Mouse (Mus musculus): ENCODE measurements at regions not wholly inside any gene's neighbourhood (a gene's known extent, or its start where the extent isn't known, plus 50 kb on each side); places are given as distances from the start of the nearest gene placed in this dataset.

GRCm38 (mm10) chr1:19290098-19290497, 81.4 kb downstream of the Tfap2b start:
- DNase-seq, result no peak

- no peak for DNase-seq
Observed at GRCm38 (mm10) chr1:19321598-19321997, 112.9 kb downstream of the Tfap2b start.

GRCm38 (mm10) chr1:19336062-19336461, 127.3 kb downstream of the Tfap2b start:
- no peak for DNase-seq

GRCm38 (mm10) chr1:19337207-19337606, 128.5 kb downstream of the Tfap2b start:
- no peak for DNase-seq

- DNase-seq, result no peak
Observed at GRCm38 (mm10) chr1:19344445-19344844, 135.7 kb downstream of the Tfap2b start.

GRCm38 (mm10) chr1:19350495-19350894, 141.8 kb downstream of the Tfap2b start:
- no peak for DNase-seq

GRCm38 (mm10) chr1:19384856-19385255, 176.1 kb downstream of the Tfap2b start:
- DNase-seq, result no peak

GRCm38 (mm10) chr1:19388864-19389505, 180.3 kb downstream of the Tfap2b start:
- DNase-seq, result peak; percentile 56

GRCm38 (mm10) chr1:19407556-19407955, 198.8 kb downstream of the Tfap2b start:
- no peak for DNase-seq

GRCm38 (mm10) chr1:19412345-19412744, 203.6 kb downstream of the Tfap2b start:
- DNase-seq, result no peak

- no peak for DNase-seq
Observed at GRCm38 (mm10) chr1:19421116-19421515, 212.4 kb downstream of the Tfap2b start.

- DNase-seq, result no peak
Observed at GRCm38 (mm10) chr1:19450786-19451185, 242.1 kb downstream of the Tfap2b start.

GRCm38 (mm10) chr1:19458646-19459441, 250.1 kb downstream of the Tfap2b start:
- DNase-seq, result no peak

- no peak for DNase-seq
Observed at GRCm38 (mm10) chr1:19459876-19460275, 251.2 kb downstream of the Tfap2b start.

- no peak for DNase-seq
Observed at GRCm38 (mm10) chr1:19473561-19473960, 264.8 kb downstream of the Tfap2b start.

All from heart, adult 11 months (tissue).